8 mouse cellular contexts compared by ENCODE assay signal in genomic region chr6:34599171-34599570, GRCm38 (mm10). TPM values are rescaled to one million over a fixed set of nuclear protein-coding genes. Genes with fewer than 3 reads are reported as not detected.
A peak's percentile ranks its signal among the peaks of the same experiment; 100 is the strongest.
DNase-seq lines count a peak whose midpoint lies in the region; ATAC-seq and TF ChIP-seq lines count a peak whose summit lies in the region.

No protein-coding gene starts in this region.

- peaks cover 15 to 45% of the 10 kb centered on the region in 2 experiments for H3K4me1 ChIP-seq in heart, embryonic 14.5 days (ENCODE audit: control insufficient read depth in 2 of 2, insufficient read depth in 2 of 2, low read length in 2 of 2)
- peaks cover 20% of the 10 kb centered on the region for H3K4me1 ChIP-seq in heart, postnatal 0 days (ENCODE audit: control insufficient read depth, insufficient read depth)
- H3K4me1 ChIP-seq in liver, embryonic 13.5 days (replicated peaks) = no peaks in the 10 kb centered on the region

- TF ChIP-seq CTCF in heart, postnatal 0 days (IDR thresholded peaks at IDR 0.05; ENCODE audit: low read depth) = no peak

- peak overlapping the region; percentile 86 for H3K9ac ChIP-seq in heart, embryonic 14.5 days (ENCODE audit: low read length)
- H3K9ac ChIP-seq in heart, postnatal 0 days (replicated peaks; ENCODE audit: low read depth, low read length) = peak overlapping the region; percentile 71
- H3K9ac ChIP-seq in liver, embryonic 13.5 days = peak overlapping the region; percentile 33; the same call in 1 of the 2 replicates

- no peaks in the 10 kb centered on the region for H3K36me3 ChIP-seq in heart, embryonic 14.5 days (ENCODE audit: control insufficient read depth, insufficient read depth, low read length)
- no peaks in the 10 kb centered on the region for H3K36me3 ChIP-seq in heart, postnatal 0 days (replicated peaks; ENCODE audit: control insufficient read depth, insufficient read depth, low read length)
- no peaks in the 10 kb centered on the region for H3K36me3 ChIP-seq in liver, embryonic 13.5 days

- no peak for ATAC-seq in heart, embryonic 14.5 days (ENCODE audit: insufficient number of reproducible peaks, insufficient read depth, low FRiP score, low read depth)
- no peak for ATAC-seq in heart, postnatal 0 days (ENCODE audit: insufficient read depth, low read depth)
- ATAC-seq in liver, embryonic 13.5 days (ENCODE audit: low read depth) = no peak
- no peak for ATAC-seq in monocyte, adult 5-6 weeks (replicated peaks; ENCODE audit: insufficient number of reproducible peaks, low FRiP score, low TSS enrichment, poor library complexity, severe bottlenecking)

- no peak for DNase-seq in heart, postnatal 36 days
- peak; percentile 38 for DNase-seq in Muller cell, postnatal 12 days (ENCODE audit: inconsistent ontology term)
- no peak for DNase-seq in heart, postnatal 0 days (ENCODE audit: low spot score)
- DNase-seq in liver, embryonic 13.5 days = no peak
- DNase-seq in spleen, postnatal 36 days (ENCODE audit: low spot score in 2 of 2) = no peak
- DNase-seq in ovary, adult 18-20 months (ENCODE audit: low spot score) = no peak

- H3K4me3 ChIP-seq in heart, embryonic 14.5 days (ENCODE audit: control insufficient read depth in 1 of 2, insufficient read depth in 1 of 2, low read depth in 1 of 2, low read length in 2 of 2) = peak overlapping the region; percentile 65 to 77
- peak overlapping the region; percentile 68 for H3K4me3 ChIP-seq in heart, postnatal 0 days (ENCODE audit: low read depth, low read length)
- peak overlapping the region; percentile 35; the same call in 1 of the 2 replicates for H3K4me3 ChIP-seq in liver, embryonic 13.5 days (replicated peaks)

- H3K27me3 ChIP-seq in heart, embryonic 14.5 days (ENCODE audit: control insufficient read depth, insufficient read depth, low read length) = no peaks in the 10 kb centered on the region
- no peaks in the 10 kb centered on the region for H3K27me3 ChIP-seq in heart, postnatal 0 days (ENCODE audit: control insufficient read depth, insufficient read depth, low read length)
- peaks cover 6% of the 10 kb centered on the region; the same call in 1 of the 2 replicates for H3K27me3 ChIP-seq in liver, embryonic 13.5 days

- no peaks in the 10 kb centered on the region for H3K9me3 ChIP-seq in heart, embryonic 14.5 days (ENCODE audit: control insufficient read depth, low read length)
- no peaks in the 10 kb centered on the region for H3K9me3 ChIP-seq in heart, postnatal 0 days (replicated peaks; ENCODE audit: control insufficient read depth, low read length)
- no peaks in the 10 kb centered on the region for H3K9me3 ChIP-seq in liver, embryonic 13.5 days (replicated peaks)

- peak overlapping the region; percentile 76 for H3K4me2 ChIP-seq in heart, embryonic 14.5 days (ENCODE audit: low read length)
- H3K4me2 ChIP-seq in heart, postnatal 0 days (ENCODE audit: low read depth, low read length) = peak overlapping the region; percentile 76
- peak overlapping the region; percentile 23 for H3K4me2 ChIP-seq in liver, embryonic 13.5 days

- WGBS in heart, embryonic 14.5 days = 13% methylated on average over 9 of the region's 9 CpGs
- 9% methylated on average over 9 of the region's 9 CpGs for WGBS in heart, postnatal 0 days
- 64% methylated on average over 9 of the region's 9 CpGs for WGBS in liver, embryonic 13.5 days (ENCODE audit: insufficient replicate concordance)

- TF ChIP-seq EP300 in heart, postnatal 0 days (IDR thresholded peaks at IDR 0.05; ENCODE audit: low read depth) = no peak

- H3K27ac ChIP-seq in heart, embryonic 14.5 days (replicated peaks in 1 of 2; ENCODE audit: control insufficient read depth in 1 of 2, insufficient read depth in 1 of 2, low read depth in 2 of 2, low read length in 2 of 2) = peak overlapping the region; percentile 89 to 92
- H3K27ac ChIP-seq in heart, postnatal 0 days (ENCODE audit: low read depth) = peak overlapping the region; percentile 80
- no peak overlapping the region for H3K27ac ChIP-seq in liver, embryonic 13.5 days

- intact Hi-C loops in heart, postnatal 36 days (cut with DNase I) = loop anchor here (2.0 to 5.0 kb wide), 4 partner anchors 40 to 268 kb away; no protein-coding TSS in a partner anchor

RNA-seq across cellular contexts. Expression of gene Cald1, which starts 0.9 kb away (rescaled TPM):
- 122 and 123 TPM in 2 replicates for polyA plus RNA-seq in heart, embryonic 14.5 days (2014; fragmentation: Nextera tagmentation; extraction: Ambion mirVana)
- total RNA-seq in heart, postnatal 36 days (2021) = 10 to 100 TPM; 49.3 to 55.6 TPM
- total RNA-seq in heart, postnatal 0 days (2014; rRNA removed; ENCODE audit: low replicate concordance) = 29.2 and 56.6 TPM in 2 replicates
- polyA plus RNA-seq in heart, postnatal 0 days (2015; fragmentation: Nextera tagmentation; extraction: Ambion mirVana) = 105 and 106 TPM in 2 replicates
- polyA plus RNA-seq in liver, embryonic 13.5 days (2015; fragmentation: Nextera tagmentation; extraction: Ambion mirVana) = 70.4 and 77.7 TPM in 2 replicates
- total RNA-seq in monocyte, adult 5-6 weeks (2017) = 1.8 to 27.7 TPM (median 4.9 TPM) in 3 replicates

Comparison
In these comparisons a context has a peak if more than half of its experiments do, and no peak if none do; other contexts are left out.
1. H3K4me2 ChIP-seq: peak in every context shown above with its lines; median percentile 76 in heart, embryonic 14.5 days; 76 in heart, postnatal 0 days; 23 in liver, embryonic 13.5 days.
2. H3K9ac ChIP-seq: peak in every context shown above with its lines; median percentile 86 in heart, embryonic 14.5 days; 71 in heart, postnatal 0 days; 33 in liver, embryonic 13.5 days.